Mouse (Mus musculus) cerebellum, adult 9-11 months (tissue): ENCODE measurements at regions not wholly inside any gene's neighbourhood (a gene's known extent, or its start where the extent isn't known, plus 50 kb on each side); places are given as distances from the start of the nearest gene placed in this dataset.

Source experiments
- DNase-seq: peaks from one replicate; pipeline ENCODE4 v3.0.0; 2022

DNA sequence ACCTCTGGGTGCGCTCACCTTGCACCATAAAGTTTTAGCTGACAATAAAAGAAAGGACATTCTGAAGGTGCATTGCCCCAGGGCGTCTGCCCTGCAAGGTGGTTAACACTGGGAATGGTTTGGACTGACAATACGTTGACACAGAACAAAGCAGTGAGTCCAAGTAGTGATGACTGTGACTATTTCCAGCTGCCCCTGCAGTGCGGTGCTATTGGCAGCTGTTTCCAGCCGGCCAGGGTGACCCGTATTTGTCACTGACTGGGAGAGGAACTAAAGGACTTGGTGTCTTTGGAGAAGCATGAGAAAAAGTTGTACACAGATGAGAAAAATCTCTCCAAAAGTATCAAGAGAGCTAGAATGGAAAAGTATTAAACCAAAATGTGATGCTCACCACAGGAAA, 52.0 kb upstream of the Vtcn1 start:
- DNase-seq, result no peak

DNA sequence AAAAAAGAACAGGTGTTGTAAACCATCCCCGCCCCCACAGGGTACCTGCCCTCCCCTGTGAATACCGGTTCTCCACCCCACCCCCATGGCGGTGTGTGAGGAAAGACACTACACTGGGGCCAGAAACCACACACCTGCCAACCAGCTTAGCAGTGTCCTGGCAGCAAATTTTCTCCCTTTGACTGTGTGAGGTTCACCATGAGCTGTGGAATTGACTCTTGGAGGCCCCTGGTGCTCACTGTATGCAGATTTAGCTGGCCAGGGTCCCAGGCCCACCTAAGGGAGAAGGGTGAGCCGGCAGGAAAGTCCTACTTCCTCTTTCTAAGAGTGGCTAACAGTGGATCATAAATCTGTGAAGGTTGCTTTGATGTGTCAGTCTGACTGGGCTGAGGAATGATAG, 53.9 kb upstream of the Vtcn1 start:
- DNase-seq, result no peak

DNA sequence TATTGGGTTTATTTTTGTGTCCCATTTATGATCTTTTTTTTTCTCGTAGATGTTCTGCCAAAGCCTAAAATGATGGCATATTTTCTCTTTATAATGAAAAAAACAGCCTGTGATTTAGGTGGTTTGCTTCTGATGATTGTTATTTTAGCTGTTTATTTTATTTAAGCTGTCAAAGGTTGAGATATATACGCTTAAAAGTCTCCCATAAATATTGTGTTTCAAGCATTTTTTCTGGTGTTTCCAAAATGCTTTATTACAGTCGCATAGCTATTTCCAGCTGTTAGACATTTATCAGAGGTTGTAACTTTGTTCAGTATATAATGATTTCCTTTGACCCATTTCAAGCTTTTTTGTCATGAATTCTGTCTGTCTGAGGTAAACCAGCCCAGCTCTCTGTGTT, 54.4 kb upstream of the Vtcn1 start:
- DNase-seq, result no peak

DNA sequence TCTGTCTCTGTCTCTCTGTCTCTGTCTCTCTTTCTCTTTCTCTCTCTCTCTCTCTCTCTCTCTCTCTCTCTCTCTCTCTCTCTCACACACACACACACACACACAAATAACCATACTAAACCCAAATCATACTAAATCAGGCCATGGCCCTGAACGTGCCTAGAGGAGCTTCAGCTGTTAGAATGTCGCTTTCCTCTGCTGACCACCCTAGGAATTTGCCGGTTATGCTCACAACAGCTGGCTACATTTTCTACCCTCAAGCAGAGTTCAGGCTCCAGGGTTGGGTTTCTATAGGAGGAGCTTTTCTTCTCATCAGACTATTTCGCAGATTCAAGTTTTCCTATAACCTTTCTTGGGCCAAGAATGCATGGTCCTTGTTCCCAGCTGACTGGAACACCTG, 56.1 kb upstream of the Vtcn1 start:
- no peak for DNase-seq

DNA sequence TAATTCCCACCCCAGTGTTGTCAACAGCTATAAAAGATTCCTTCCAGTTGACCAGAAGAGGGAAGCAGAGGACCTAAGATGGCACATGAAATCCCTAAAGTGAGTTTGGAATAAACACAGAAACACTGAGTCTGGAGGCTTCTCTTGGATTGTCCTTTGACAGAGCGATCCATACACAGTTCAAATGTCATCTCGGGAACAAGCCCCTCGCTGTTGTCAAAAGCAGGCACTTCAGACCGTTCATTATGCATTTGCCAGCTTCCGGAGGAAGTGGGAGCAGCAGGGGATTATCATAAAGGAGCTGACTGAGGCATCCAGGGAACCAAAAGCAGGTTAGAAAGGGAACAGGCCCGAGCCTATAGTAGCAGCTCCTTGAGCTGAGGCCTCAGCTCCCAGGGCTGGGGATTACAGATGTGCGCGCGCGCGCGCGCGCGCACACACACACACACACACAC, 57.1 kb upstream of the Vtcn1 start:
- no peak for DNase-seq

DNA sequence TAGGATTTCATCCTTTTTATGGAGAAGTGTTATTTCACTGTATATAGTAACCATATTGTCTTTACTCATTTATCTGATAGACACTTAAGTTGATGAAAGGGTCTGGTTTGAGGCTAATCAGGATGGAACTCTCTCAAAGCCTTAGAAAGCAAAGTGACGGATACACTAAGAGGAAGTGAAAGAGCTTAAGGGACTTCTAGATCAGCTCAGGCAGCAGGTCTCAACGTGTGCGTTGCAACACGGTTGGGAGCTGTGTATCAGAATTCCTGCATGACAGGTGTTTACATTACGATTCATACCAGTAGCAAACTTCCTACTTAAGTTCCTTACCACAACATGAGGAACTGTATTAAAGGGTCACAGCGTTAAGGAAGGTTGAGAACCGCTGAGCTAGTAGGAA, 59.9 kb upstream of the Vtcn1 start:
- DNase-seq, result no peak

DNA sequence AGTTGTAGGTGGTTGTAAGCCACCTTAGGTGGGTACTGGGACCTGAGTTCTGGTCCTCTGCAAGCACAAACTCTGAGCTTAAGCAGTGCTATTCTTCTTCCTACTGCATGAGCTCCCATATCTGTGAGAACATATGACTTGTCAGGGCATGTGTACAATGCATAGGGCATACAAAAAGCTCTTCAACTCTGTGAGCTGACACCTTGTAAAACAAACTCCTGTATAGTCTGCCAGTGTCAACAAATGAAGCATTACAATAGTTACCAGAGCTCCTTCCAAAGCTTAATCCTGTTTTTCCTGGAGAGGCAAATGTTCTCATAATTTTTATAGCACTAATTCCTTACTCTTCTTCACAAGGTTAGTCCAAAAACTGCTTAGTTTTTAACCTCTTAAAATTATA, 62.4 kb upstream of the Vtcn1 start:
- DNase-seq, result no peak

DNA sequence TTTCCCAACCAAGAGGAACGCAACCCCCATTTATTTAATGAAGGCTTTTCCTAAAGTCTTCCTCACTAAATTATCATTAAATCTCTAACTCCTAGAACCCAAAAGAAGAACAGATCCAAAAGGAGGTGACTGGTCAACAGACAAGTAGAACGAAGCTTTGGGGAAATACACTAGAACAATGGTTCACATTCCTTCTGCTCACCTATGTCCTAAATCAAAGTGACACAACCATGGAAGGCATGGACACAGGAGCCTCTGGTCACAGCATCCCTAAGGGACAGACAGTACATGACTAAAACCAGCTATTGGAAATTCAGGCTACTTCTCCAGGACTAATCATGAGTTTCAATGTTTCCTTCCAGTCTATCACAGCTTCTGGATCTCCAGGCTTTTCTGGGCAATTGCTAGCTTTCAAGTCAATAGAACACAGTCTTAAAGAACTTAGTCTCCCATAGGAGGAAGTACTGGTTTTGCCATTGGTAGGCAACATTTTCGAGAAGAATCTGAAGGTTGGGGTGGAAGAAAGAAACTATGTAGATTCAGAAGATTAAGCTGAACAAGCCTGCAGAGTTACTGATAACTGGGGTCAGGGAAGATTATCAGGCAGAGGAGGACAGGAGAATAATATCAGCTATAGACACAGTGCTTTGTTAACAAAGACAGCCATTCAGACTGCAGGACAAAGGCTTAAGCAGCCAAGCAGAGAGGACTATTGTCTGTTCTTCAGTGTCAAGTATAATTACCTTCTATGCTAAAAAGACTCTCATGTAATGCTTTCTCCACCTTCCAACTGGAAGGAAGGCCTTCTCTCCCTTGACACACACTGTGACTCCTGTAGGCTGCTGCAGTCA, 65.9 kb upstream of the Vtcn1 start:
- DNase-seq, result no peak

DNA sequence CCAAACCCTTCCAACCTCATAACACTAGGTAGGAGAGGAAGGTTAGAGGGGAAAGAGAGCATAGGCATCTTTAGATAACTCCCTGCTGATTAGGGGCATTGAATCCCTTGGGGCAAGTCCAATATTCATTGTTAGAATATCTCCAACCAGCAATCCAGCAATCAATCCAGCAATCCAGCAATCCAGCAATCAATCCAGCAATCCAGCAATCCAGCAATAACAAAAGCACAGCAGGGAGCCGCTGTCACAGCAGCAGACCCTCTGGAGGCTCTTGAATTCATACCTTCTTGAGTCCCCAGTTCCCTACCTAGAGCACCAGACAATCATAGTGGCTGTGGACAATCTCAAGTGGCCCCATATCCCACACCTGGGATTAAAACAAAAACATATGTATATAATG, 69.4 kb upstream of the Man1a2 start:
- DNase-seq, result no peak

DNA sequence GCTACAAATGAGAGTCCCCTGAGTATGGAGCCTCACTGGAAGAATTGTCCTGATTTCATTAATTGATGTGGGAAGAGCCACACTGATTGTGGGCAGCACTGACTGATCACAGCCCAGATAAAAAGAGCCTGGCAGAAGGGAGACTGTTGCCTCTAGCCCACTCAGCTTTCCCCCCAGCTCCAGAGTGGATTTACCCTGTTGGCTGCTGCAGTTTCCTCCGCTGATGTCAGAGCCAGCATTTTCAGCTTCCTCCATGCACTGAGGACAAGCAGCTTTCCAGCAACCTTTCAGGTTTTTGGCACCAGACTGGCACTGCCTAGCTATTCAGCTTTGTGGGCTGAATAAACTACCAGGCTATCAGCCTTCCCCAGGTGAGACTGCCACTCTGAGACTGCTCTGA, 65.9 kb upstream of the Man1a2 start:
- DNase-seq, result no peak

DNA sequence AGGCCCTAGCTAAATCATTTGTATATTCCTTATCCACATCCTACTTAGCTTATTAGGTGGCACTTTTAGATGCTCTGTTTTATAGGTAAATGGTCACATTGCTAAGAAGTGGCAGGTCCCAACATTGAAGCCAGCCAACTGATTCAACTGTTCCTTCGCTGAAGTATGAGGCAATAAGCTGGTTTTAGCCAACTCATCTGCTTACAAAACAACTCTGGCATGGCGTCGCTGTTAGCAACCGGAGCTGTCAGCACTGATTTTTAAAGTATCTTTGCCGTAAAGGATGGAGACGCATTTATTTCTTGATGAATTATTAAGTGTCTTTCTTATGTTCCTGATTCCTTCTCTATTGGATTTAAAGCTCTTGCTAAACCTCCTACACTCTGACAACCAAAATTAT, 63.4 kb upstream of the Man1a2 start:
- DNase-seq, result no peak

DNA sequence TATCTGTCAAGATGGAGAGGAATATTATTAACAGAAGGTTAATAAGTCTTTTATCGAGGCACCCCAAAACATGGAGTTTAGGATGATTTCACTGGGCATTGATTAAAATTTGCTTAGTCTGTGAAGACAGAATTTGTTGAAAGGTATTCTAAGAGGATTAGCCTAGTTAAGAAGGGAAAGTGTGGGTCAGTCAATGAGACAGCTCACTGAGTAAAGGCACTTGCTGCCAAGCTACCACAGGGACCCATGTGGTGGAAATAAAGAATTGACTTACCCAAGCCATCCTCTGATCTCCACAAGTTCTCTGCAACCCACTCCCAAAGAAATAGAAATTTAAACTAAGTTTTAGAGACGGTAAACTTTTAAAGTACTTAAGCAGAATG, 63.0 kb upstream of the Man1a2 start:
- no peak for DNase-seq

DNA sequence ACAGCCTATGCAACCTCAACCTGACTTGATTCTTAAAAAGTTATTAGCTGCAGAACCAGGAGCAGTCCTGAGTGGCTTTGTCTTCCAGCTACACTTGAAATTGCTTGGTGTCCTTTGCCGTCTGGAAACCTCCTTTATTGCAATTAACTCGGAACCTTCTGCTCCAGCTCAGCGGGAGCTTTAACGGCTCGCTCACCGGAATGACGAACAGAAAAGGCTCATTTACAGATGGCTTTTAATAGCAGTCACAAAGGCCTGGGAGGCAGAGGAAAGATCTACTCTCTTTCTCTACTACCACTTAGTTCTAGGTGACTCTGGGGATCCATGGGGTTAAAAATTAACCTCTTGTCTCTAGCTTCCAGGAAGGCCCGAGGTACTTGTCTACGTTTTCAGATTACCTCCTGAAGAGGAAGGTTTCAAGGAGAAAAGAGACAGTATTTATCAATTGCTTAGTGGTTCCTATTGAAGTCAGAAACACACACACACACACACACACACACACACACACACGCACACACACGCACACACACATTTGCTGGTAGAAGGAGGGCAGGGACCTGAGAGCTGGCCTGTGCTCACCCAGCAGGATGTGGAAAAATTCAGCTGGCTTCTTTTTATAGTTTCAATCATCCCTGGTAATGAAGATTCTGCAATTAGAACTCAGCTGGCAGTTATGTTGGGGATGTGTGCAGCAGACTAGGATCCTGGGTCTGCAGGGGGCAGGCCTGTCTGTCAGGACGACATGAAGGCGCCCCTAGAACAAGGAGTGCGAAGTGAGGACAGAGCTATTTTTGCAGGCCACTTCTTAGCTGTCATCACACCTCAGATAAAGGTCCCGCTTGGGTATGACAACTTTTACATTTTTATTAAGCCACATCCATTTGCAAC, 62.4 kb upstream of the Man1a2 start:
- DNase-seq, result peak; percentile 4

DNA sequence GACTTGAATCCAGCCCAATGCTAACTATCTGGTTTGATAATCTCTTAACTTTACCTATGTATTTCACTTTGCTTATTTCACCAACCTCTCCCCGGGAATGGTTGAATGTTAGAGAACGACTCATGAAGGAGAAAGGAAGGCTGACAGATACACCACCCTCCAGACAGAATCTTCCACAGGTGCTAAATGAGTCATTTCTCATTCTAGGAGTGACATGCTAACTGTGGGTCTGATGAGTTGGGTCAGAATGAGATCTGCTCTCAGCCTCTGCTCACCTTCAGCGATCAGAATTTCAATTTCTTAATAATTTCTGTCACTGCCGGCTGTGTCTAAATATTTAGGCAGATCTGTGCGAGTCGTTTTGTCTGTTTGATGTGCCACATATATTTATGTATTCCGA, 52.4 kb upstream of the Man1a2 start:
- DNase-seq, result no peak

DNA sequence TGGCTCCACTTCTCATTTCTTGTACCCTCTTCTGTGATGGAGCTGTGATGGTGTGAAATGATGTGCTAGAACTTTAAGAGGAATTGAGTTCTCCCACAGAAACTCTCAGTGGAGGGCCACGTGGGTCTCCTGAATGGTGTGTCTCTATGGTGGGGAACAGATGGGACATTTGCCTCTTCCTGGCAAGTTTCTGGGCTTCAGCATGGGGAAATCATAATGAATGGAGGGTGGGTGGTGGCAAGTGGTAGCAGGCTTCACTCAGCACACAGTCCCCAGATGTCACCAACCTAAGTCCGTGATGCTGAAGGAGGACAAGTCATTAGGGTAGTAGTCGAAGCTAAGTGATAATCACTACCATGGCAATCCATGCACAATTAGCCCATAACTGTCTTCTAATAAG, 51.2 kb upstream of the Man1a2 start:
- DNase-seq, result no peak
